Mouse (Mus musculus) liver, adult (tissue): ENCODE measurements around the gene Prpf38b.

ENCODE experiments used
- GATA4 ChIP-seq: IDR thresholded peaks from 2 replicates; pipeline ENCODE4 v1.6.1; 2014; ENCODE audit warnings: mild to moderate bottlenecking, low read length; ENCODE audit not compliant: insufficient replicate concordance

The Prpf38b gene

DNA sequence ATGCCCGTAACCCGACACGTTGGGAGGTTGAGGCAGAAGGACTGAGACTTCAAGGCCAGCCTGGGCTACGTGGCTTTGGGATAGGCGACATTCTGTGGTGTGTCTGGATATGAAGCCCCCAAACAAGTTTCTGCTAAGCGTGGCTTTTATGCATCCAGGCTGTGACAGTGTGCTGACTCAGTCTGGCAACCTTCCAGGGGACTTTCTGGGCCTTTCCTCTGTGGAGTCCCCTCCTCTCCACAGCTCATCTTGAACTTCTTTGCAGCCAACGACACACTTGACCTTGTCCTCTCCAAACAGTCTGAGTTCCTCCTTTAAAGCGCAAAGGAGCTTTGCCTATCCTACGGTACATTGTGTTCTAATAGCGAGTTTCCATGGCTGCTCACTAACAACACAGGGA is 55.7 kb downstream of the Prpf38b start:
- no peak for TF ChIP-seq GATA4

DNA sequence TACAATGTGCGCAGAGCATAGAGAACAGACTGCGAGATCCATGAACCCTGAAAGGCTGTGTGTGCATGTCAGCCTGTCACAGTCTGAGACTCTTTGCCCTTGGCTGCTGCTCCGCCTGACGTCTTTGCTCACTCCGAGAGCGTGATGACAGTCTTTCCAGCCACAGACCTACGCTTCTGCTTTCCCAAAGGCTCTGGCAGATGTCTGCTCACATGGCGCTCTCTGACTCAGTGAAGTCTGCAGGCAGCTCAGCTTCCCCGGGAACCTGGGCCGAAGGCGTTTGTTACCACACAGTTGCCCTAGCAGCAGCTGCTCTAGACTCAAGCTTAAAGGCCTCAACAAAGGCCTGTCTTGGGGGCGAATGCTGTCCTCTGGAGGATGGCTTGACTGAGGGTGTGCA is 56.2 kb downstream of the Prpf38b start:
- TF ChIP-seq GATA4: no peak

DNA sequence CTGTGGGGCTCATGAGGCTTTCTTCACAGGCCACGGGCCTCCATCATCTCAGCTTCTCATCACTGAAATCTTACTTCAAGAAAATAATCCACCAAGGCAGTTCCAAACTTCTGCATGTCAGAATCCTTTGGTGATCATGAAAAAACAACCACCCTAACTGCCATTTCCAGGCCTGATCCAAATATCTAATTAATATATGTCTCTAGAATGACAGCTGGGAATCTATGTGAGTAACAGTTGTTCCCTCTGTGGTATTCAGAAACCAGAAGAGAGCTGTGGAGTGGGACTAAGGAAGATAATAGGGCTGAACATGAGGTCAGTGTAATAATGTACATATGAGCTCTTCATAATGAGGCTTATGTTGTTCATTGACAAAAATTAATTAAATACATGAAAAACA is 58.3 kb downstream of the Prpf38b start:
- no peak for TF ChIP-seq GATA4
